Mouse (Mus musculus): ENCODE data around the gene Epha8.

Gene Epha8

GRCm38 (mm10) chr4:136956751-136957446 is at the start of gene Epha8:
Gene Epha8, minus strand, starts transcription at chr4:136956816.
- no peak for DNase-seq (ENCODE audit: low spot score)

- DNase-seq (ENCODE audit: low spot score) = peak; percentile 81
Measured at GRCm38 (mm10) chr4:137001825-137002224, 45.2 kb upstream of the Epha8 start.

- DNase-seq (ENCODE audit: low spot score) = no peak
Measured at GRCm38 (mm10) chr4:137001020-137001419, 44.4 kb upstream of the Epha8 start.

GRCm38 (mm10) chr4:136998371-136998770 is 41.8 kb upstream of the Epha8 start:
- no peak for DNase-seq (ENCODE audit: low spot score)

GRCm38 (mm10) chr4:136997723-136998345 is 41.2 kb upstream of the Epha8 start:
- no peak for DNase-seq (ENCODE audit: low spot score)

GRCm38 (mm10) chr4:136996933-136997332 is 40.3 kb upstream of the Epha8 start:
- no peak for DNase-seq (ENCODE audit: low spot score)

GRCm38 (mm10) chr4:136995361-136995760 is 38.7 kb upstream of the Epha8 start:
- no peak for DNase-seq (ENCODE audit: low spot score)

GRCm38 (mm10) chr4:136981993-136982695 is 25.5 kb upstream of the Epha8 start:
- DNase-seq (ENCODE audit: low spot score) = no peak

- DNase-seq (ENCODE audit: low spot score) = peak; percentile 45
Measured at GRCm38 (mm10) chr4:136981347-136981746, 24.7 kb upstream of the Epha8 start.

- DNase-seq (ENCODE audit: low spot score) = no peak
Measured at GRCm38 (mm10) chr4:136980921-136981320, 24.3 kb upstream of the Epha8 start.

- no peak for DNase-seq (ENCODE audit: low spot score)
Measured at GRCm38 (mm10) chr4:136977244-136977643, 20.6 kb upstream of the Epha8 start.

- peak; percentile 4 for DNase-seq (ENCODE audit: low spot score)
Measured at GRCm38 (mm10) chr4:136970939-136971338, 14.3 kb upstream of the Epha8 start.

- no peak for DNase-seq (ENCODE audit: low spot score)
Measured at GRCm38 (mm10) chr4:136969503-136970276, 13.1 kb upstream of the Epha8 start.

GRCm38 (mm10) chr4:136969096-136969495 is 12.5 kb upstream of the Epha8 start:
- no peak for DNase-seq (ENCODE audit: low spot score)

GRCm38 (mm10) chr4:136967511-136967910 is 10.9 kb upstream of the Epha8 start:
- no peak for DNase-seq (ENCODE audit: low spot score)

GRCm38 (mm10) chr4:136966493-136967390 is 10.1 kb upstream of the Epha8 start:
- DNase-seq (ENCODE audit: low spot score) = no peak

GRCm38 (mm10) chr4:136964990-136965421 is 8.4 kb upstream of the Epha8 start:
- no peak for DNase-seq (ENCODE audit: low spot score)

GRCm38 (mm10) chr4:136962447-136962846 is 5.8 kb upstream of the Epha8 start:
- DNase-seq (ENCODE audit: low spot score) = no peak

- no peak for DNase-seq (ENCODE audit: low spot score)
Measured at GRCm38 (mm10) chr4:136961642-136962285, 5.1 kb upstream of the Epha8 start.

GRCm38 (mm10) chr4:136960581-136960980 is 4.0 kb upstream of the Epha8 start:
- no peak for DNase-seq (ENCODE audit: low spot score)

GRCm38 (mm10) chr4:136960068-136960467 is 3.5 kb upstream of the Epha8 start:
- DNase-seq (ENCODE audit: low spot score) = no peak

All from adipocyte (in vitro differentiated cells).